Mouse (Mus musculus): ENCODE results near the gene Zfp426. TPM values are rescaled to one million over a fixed set of nuclear protein-coding genes. Genes with fewer than 3 reads are reported as not detected.
A peak's percentile ranks its signal among the peaks of the same experiment; 100 is the strongest.

Gene Zfp426
- 12.6 and 14.0 TPM in 2 replicates for polyA plus RNA-seq (2015; fragmentation: Nextera tagmentation; extraction: Ambion mirVana)

- H3K9me3 ChIP-seq (replicated peaks; ENCODE audit: control insufficient read depth, low read length): no peaks in the 10 kb centered on the region
- H3K27ac ChIP-seq (ENCODE audit: low read length): peak within 1 kb of the TSS; percentile 94
- H3K4me2 ChIP-seq (ENCODE audit: low read depth, low read length): peak within 1 kb of the TSS; percentile 94
- under 1% methylated on average over 40 of the region's 40 CpGs for WGBS
- peaks cover 10% of the 10 kb centered on the region for H3K36me3 ChIP-seq (ENCODE audit: control insufficient read depth, insufficient read depth)
- H3K4me1 ChIP-seq (ENCODE audit: control insufficient read depth, insufficient read depth, low read length): peaks cover 12% of the 10 kb centered on the region
- H3K4me3 ChIP-seq (ENCODE audit: low read length): peak within 1 kb of the TSS; percentile 73
- H3K27me3 ChIP-seq (ENCODE audit: control insufficient read depth, insufficient read depth, low read length): no peaks in the 10 kb centered on the region
- ATAC-seq (replicated peaks; ENCODE audit: extremely low read depth, insufficient read depth, low FRiP score): peak; percentile 94
- H3K9ac ChIP-seq (ENCODE audit: low read length): peak within 1 kb of the TSS; percentile 84
Measured at GRCm38 (mm10) chr9:20492527-20493233, at the start of gene Zfp426. Gene Zfp426, minus strand, starts transcription at chr9:20492746.

- 85% methylated on average over 2 of the region's 2 CpGs for WGBS
- ATAC-seq (replicated peaks; ENCODE audit: extremely low read depth, insufficient read depth, low FRiP score): no peak
- H3K4me3 ChIP-seq (ENCODE audit: low read length): no peak overlapping the region
- no peaks in the 10 kb centered on the region for H3K4me1 ChIP-seq (ENCODE audit: control insufficient read depth, insufficient read depth, low read length)
- H3K27ac ChIP-seq (ENCODE audit: low read length): no peak overlapping the region
- H3K36me3 ChIP-seq (ENCODE audit: control insufficient read depth, insufficient read depth): no peaks in the 10 kb centered on the region
- H3K4me2 ChIP-seq (ENCODE audit: low read depth, low read length): no peak overlapping the region
- no peak overlapping the region for H3K9ac ChIP-seq (ENCODE audit: low read length)
- H3K27me3 ChIP-seq (ENCODE audit: control insufficient read depth, insufficient read depth, low read length): no peaks in the 10 kb centered on the region; the same call in none of the 2 replicates
- H3K9me3 ChIP-seq (replicated peaks; ENCODE audit: control insufficient read depth, low read length): no peaks in the 10 kb centered on the region
Measured at GRCm38 (mm10) chr9:20536598-20536997, 44.1 kb upstream of the Zfp426 start.

DNA sequence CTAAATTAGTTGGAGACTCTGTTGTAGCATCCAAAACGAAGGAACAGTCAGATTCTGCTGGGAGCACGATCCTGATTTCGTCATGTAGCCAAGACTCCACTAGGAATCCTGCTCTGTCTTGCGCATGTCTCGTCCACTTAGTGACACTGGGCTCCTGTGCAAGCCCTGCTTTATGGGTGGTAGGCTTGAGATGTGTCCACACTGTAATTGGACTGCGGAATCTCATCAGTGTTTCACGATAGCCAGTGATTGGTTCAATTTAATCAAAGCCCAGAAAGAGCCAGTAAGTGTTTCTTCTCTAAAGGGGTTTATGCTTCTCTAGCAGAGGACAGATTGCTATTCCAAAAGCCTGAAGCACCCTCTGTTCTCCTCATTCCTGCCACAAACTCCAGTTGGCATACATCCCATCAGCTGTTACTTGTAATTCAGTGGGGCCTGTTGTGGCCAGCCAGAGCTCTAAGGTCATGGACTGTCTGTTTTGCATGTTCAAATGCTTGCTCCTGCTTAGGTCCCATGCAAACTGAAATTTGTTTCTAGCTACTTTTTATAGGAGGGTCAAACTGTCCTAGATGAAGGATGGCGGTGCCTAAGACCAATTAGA is 41.9 kb upstream of the Zfp426 start:
- H3K4me1 ChIP-seq (ENCODE audit: control insufficient read depth, insufficient read depth, low read length): no peaks in the 10 kb centered on the region
- H3K4me3 ChIP-seq (ENCODE audit: low read length): no peak overlapping the region
- WGBS: 70% methylated on average over 8 of the region's 8 CpGs
- no peaks in the 10 kb centered on the region; the same call in none of the 2 replicates for H3K27me3 ChIP-seq (ENCODE audit: control insufficient read depth, insufficient read depth, low read length)
- H3K4me2 ChIP-seq (ENCODE audit: low read depth, low read length): no peak overlapping the region
- no peak overlapping the region for H3K9ac ChIP-seq (ENCODE audit: low read length)
- ATAC-seq (replicated peaks; ENCODE audit: extremely low read depth, insufficient read depth, low FRiP score): no peak
- no peaks in the 10 kb centered on the region for H3K9me3 ChIP-seq (replicated peaks; ENCODE audit: control insufficient read depth, low read length)
- no peak overlapping the region for H3K27ac ChIP-seq (ENCODE audit: low read length)
- no peaks in the 10 kb centered on the region for H3K36me3 ChIP-seq (ENCODE audit: control insufficient read depth, insufficient read depth)

- WGBS: under 1% methylated on average over 46 of the region's 46 CpGs
- peak; percentile 90 for ATAC-seq (replicated peaks; ENCODE audit: extremely low read depth, insufficient read depth, low FRiP score)
Measured at GRCm38 (mm10) chr9:20521306-20521957, 28.9 kb upstream of the Zfp426 start, which contains the start of gene Zfp266. Gene Zfp266, minus strand, starts transcription at chr9:20521417.

GRCm38 (mm10) chr9:20520531-20521210 is 28.1 kb upstream of the Zfp426 start:
- peak overlapping the region; percentile 76 for H3K4me2 ChIP-seq (ENCODE audit: low read depth, low read length)
- WGBS: under 1% methylated on average over 17 of the region's 17 CpGs
- ATAC-seq (replicated peaks; ENCODE audit: extremely low read depth, insufficient read depth, low FRiP score): no peak; the same call in 1 of the 2 replicates
- H3K27me3 ChIP-seq (ENCODE audit: control insufficient read depth, insufficient read depth, low read length): no peaks in the 10 kb centered on the region
- peaks cover 4% of the 10 kb centered on the region; the same call in 1 of the 2 replicates for H3K36me3 ChIP-seq (ENCODE audit: control insufficient read depth, insufficient read depth)
- peaks cover 18% of the 10 kb centered on the region for H3K4me1 ChIP-seq (ENCODE audit: control insufficient read depth, insufficient read depth, low read length)
- H3K9me3 ChIP-seq (replicated peaks; ENCODE audit: control insufficient read depth, low read length): no peaks in the 10 kb centered on the region
- H3K27ac ChIP-seq (ENCODE audit: low read length): peak overlapping the region; percentile 93
- peak overlapping the region; percentile 93 for H3K9ac ChIP-seq (ENCODE audit: low read length)
- peak overlapping the region; percentile 82 for H3K4me3 ChIP-seq (ENCODE audit: low read length)

More at GRCm38 (mm10) chr9:20521306-20521957, 28.9 kb upstream of the Zfp426 start, which contains the start of gene Zfp266:
- Histone ChIP-seq H3K4me2 (ENCODE audit: low read depth, low read length) (peak within 1 kb of the TSS; percentile 76), H3K9me3 (replicated peaks; ENCODE audit: control insufficient read depth, low read length) (no peaks in the 10 kb centered on the region), H3K27me3 (ENCODE audit: control insufficient read depth, insufficient read depth, low read length) (no peaks in the 10 kb centered on the region), H3K9ac (ENCODE audit: low read length) (peak within 1 kb of the TSS; percentile 93), H3K4me3 (ENCODE audit: low read length) (peak within 1 kb of the TSS; percentile 82), H3K4me1 (ENCODE audit: control insufficient read depth, insufficient read depth, low read length) (peaks cover 18% of the 10 kb centered on the region), H3K36me3 (ENCODE audit: control insufficient read depth, insufficient read depth) (peaks cover 2% of the 10 kb centered on the region; the same call in 1 of the 2 replicates), H3K27ac (ENCODE audit: low read length) (peak within 1 kb of the TSS; percentile 93)

- Histone ChIP-seq H3K4me1 (ENCODE audit: control insufficient read depth, insufficient read depth, low read length) (peaks cover 20% of the 10 kb centered on the region), H3K27me3 (ENCODE audit: control insufficient read depth, insufficient read depth, low read length) (no peaks in the 10 kb centered on the region), H3K4me2 (ENCODE audit: low read depth, low read length) (peak overlapping the region; percentile 70), H3K9ac (ENCODE audit: low read length) (peak overlapping the region; percentile 45; the same call in 1 of the 2 replicates), H3K4me3 (ENCODE audit: low read length) (peak overlapping the region; percentile 50), H3K36me3 (ENCODE audit: control insufficient read depth, insufficient read depth) (peaks cover 7% of the 10 kb centered on the region; the same call in 1 of the 2 replicates), H3K9me3 (replicated peaks; ENCODE audit: control insufficient read depth, low read length) (no peaks in the 10 kb centered on the region), H3K27ac (ENCODE audit: low read length) (no peak overlapping the region)
- ATAC-seq (replicated peaks; ENCODE audit: extremely low read depth, insufficient read depth, low FRiP score): no peak
- WGBS: 34% methylated on average over 4 of the region's 4 CpGs
Measured at GRCm38 (mm10) chr9:20519949-20520348, 27.4 kb upstream of the Zfp426 start.

DNA sequence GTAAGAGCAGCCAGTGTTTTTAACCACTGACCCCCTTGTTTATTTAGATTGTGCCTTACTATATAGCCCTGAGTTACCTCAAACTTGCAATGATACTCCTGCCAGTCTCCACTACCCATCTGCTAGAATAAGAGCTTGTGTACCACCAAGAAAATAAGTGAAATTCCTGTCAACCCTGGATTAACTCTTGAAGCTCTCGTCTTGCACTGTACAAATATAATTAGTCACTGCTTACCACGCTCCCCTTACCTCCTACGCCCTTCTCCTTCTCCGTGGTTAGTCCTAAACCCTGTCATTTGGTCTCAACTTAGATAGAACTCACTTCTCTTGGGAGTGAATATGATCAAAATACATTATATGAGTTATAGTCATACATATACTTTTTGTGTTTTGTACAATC is 26.2 kb upstream of the Zfp426 start:
- 87% methylated on average over 4 of the region's 4 CpGs for WGBS
- Histone ChIP-seq H3K9me3 (replicated peaks; ENCODE audit: control insufficient read depth, low read length) (no peaks in the 10 kb centered on the region), H3K36me3 (ENCODE audit: control insufficient read depth, insufficient read depth) (peaks cover 7% of the 10 kb centered on the region; the same call in 1 of the 2 replicates), H3K27ac (ENCODE audit: low read length) (no peak overlapping the region), H3K9ac (ENCODE audit: low read length) (no peak overlapping the region), H3K4me3 (ENCODE audit: low read length) (no peak overlapping the region), H3K27me3 (ENCODE audit: control insufficient read depth, insufficient read depth, low read length) (no peaks in the 10 kb centered on the region), H3K4me1 (ENCODE audit: control insufficient read depth, insufficient read depth, low read length) (peaks cover 30% of the 10 kb centered on the region), H3K4me2 (ENCODE audit: low read depth, low read length) (no peak overlapping the region)
- ATAC-seq (replicated peaks; ENCODE audit: extremely low read depth, insufficient read depth, low FRiP score): no peak

DNA sequence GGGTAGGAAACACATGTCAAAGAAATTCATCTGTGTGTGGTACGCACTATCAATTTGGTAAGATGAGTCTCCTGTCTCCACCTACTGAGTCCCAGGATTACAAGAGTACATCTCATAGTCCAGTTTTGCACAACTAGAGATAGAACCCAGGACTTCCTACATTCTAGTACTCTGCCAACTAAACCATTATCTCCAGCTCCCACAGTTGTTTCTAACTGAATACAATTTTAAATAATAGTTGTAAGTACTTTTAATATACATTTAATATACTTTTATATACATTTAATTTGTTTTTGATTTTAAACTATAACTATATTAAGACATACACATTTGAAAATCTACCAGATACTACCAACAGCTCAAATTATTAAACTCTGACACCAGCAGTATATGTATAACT is 25.2 kb upstream of the Zfp426 start:
- 93% methylated on average over 1 of the region's 1 CpGs for WGBS
- no peak overlapping the region for H3K4me3 ChIP-seq (ENCODE audit: low read length)
- H3K9me3 ChIP-seq (replicated peaks; ENCODE audit: control insufficient read depth, low read length): no peaks in the 10 kb centered on the region
- no peaks in the 10 kb centered on the region for H3K27me3 ChIP-seq (ENCODE audit: control insufficient read depth, insufficient read depth, low read length)
- peaks cover 34% of the 10 kb centered on the region for H3K4me1 ChIP-seq (ENCODE audit: control insufficient read depth, insufficient read depth, low read length)
- no peak for ATAC-seq (replicated peaks; ENCODE audit: extremely low read depth, insufficient read depth, low FRiP score)
- H3K27ac ChIP-seq (ENCODE audit: low read length): no peak overlapping the region
- H3K36me3 ChIP-seq (ENCODE audit: control insufficient read depth, insufficient read depth): peaks cover 7% of the 10 kb centered on the region; the same call in 1 of the 2 replicates
- no peak overlapping the region for H3K9ac ChIP-seq (ENCODE audit: low read length)
- H3K4me2 ChIP-seq (ENCODE audit: low read depth, low read length): no peak overlapping the region

Measured in heart, embryonic 16.5 days (tissue).